Mouse (Mus musculus): ENCODE results near the gene Olfr477. TPM values are rescaled to one million over a fixed set of nuclear protein-coding genes. Genes with fewer than 3 reads are reported as not detected.
"Not testable (repeated sequence)": the region's sequence is repeated elsewhere in the genome, so short reads cannot be mapped to it uniquely, and the experiment has no call there.

Gene Olfr477
- total RNA-seq (2021): not detected
- long read RNA-seq, experiment 1: 0 reads
- long read RNA-seq, experiment 2: 0 reads

GRCm38 (mm10) chr7:107986393-107986792, at the start of gene Olfr477:
TSS of gene Olfr477 (plus strand) at chr7:107986693.
- no peak for DNase-seq
- intact Hi-C loops (cut with DNase I): no loop called here

DNA sequence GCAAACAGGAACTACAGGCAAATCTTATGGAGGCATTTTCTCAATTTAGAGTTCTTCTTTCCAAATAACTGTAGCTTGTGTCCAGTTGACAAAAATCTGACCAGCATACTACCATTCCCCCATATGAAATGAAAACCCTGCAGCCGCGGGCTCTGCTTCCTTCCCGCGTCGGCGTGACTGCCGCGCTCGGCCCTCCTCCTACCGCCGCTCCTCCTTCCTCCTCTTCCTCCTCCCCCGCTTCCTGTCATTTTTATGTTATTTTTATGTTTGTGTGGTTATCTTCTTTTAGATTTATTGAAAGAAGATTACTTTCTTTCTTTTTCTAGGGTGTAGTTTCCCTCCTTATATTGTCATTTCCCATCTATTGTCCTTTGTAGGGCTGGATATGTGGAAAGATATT, 34.0 kb upstream of the Olfr477 start:
- intact Hi-C loops (cut with DNase I); DNase-seq: not testable (repeated sequence)

DNA sequence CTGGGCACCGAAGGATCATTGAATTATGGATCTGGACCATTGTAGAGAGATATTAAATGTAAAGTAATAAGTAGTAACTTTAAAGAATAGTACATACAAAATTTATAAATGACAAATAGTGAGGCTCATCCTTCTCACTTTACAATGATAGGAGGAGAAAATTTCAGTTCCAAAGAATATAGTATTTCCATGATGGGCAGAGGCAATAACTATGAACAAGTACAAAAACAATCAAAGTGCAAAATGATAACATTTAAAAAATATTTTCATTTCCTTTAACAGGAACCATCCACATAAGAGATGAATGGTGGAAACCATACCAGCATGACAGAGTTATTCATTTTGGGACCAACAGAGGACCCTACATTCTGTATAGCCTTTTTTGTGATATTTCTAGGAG, 32.1 kb upstream of the Olfr477 start, which contains the start of gene Olfr474:
Olfr474 (plus strand) TSS at position 301 of the 400 bp plus-strand sequence.
- intact Hi-C loops (cut with DNase I): no loop called here
- no peak for DNase-seq

DNA sequence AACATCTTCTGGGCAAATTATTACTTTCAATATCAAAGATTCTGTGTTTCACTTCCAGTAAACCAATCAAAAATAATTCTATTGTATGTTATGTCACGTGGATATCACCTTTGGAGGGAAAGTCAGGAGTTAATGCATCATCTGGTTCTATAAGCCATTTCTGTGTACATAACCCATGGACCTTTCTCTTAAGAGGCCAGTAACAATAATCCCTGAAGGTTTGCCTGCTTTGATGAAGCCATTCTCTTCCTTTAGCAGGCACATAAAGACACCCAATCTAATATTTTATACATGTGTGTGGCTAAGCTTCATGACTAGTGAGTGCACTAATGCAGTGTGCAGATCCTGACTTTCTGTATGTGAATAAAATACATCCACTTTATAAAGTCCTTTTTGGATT, 22.0 kb upstream of the Olfr477 start, which contains the start of gene Olfr476:
Olfr476 (plus strand) TSS at position 301 of the 400 bp plus-strand sequence.
- intact Hi-C loops (cut with DNase I): no loop called here
- DNase-seq: no peak

DNA sequence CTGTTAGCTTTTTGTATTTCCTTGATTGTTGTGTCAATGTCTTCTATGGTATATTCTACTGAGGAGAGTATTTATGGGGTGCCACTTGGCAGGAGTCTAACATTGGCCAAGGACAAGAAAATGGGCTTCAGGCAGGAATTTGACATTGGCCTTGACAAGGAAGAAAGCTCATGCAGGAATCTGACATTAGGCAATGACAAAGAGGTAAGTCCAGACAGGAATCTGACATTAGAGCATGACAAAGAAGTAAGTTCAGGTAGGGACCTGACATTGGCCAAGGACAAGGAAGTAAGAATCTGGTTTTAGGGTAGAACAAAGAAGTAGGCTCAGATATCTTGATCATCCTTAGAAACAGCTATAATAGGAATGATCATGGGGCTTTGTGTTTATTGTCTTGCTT, 27.8 kb downstream of the Olfr477 start:
- intact Hi-C loops (cut with DNase I); DNase-seq: not testable (repeated sequence)

DNA sequence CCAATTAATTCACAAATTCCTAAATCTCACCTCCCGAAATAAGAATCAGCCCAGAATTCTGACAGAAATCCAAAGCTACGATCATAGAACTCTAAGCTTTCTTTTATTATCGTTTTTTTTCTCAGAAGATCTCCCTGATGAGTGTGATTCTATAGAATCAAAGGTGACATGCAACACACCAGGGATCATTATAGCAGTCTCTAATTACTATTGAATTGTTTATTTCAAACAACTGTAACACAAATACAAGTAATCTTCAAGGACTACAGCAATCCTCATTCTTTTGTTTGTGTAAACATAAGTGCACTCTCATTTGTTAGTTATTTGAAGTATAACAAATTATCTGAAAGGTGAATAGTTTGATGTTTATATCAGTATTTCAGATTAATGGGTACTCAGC, 47.4 kb downstream of the Olfr477 start, which contains the start of gene Olfr478:
Olfr478 (minus strand) TSS at position 101 of the 400 bp plus-strand sequence.
- DNase-seq: no peak
- intact Hi-C loops (cut with DNase I): no loop called here

Other genes starting within 250 kb of the Olfr477 start
- gene Cyb5r2, start 228.7 kb upstream of the Olfr477 start, total RNA-seq (2021): not detected
- not detected for gene Ovch2, start 185.5 kb upstream of the Olfr477 start, total RNA-seq (2021)
- gene Olfr467, start 174.4 kb upstream of the Olfr477 start, total RNA-seq (2021): not detected
- gene Olfr469, start 161.2 kb upstream of the Olfr477 start, total RNA-seq (2021): not detected
- not detected for gene Olfr470, start 139.2 kb upstream of the Olfr477 start, total RNA-seq (2021)
- gene Olfr472, start 88.8 kb upstream of the Olfr477 start, total RNA-seq (2021): not detected
- gene Olfr473, start 56.2 kb upstream of the Olfr477 start, total RNA-seq (2021): not detected
- not detected for gene Olfr474, start 32.0 kb upstream of the Olfr477 start, total RNA-seq (2021)
- gene Olfr476, start 21.9 kb upstream of the Olfr477 start, total RNA-seq (2021): not detected
- gene Olfr478, start 47.3 kb downstream of the Olfr477 start, total RNA-seq (2021): not detected
- gene Olfr479, start 64.0 kb downstream of the Olfr477 start, total RNA-seq (2021): not detected
- not detected for gene Olfr480, start 80.7 kb downstream of the Olfr477 start, total RNA-seq (2021)
- not detected for gene Olfr481, start 93.2 kb downstream of the Olfr477 start, total RNA-seq (2021)
- under 1 TPM; 0.59 to 0.81 TPM for gene Olfr482, start 110.9 kb downstream of the Olfr477 start, total RNA-seq (2021)
- not detected for gene Olfr483, start 114.2 kb downstream of the Olfr477 start, total RNA-seq (2021)
- not detected for gene Olfr484, start 140.8 kb downstream of the Olfr477 start, total RNA-seq (2021)
- not detected for gene Olfr485, start 173.2 kb downstream of the Olfr477 start, total RNA-seq (2021)
- gene Olfr486, start 186.0 kb downstream of the Olfr477 start, total RNA-seq (2021): not detected
- gene Olfr487, start 227.9 kb downstream of the Olfr477 start, total RNA-seq (2021): not detected

All from heart, postnatal 14 days (tissue).